Mouse (Mus musculus): Measurements from ENCODE around the gene Tmem212. TPM values are rescaled to one million over a fixed set of nuclear protein-coding genes. Genes with fewer than 3 reads are reported as not detected.

Tmem212 gene
- total RNA-seq, 4 experiments from 2014 or later = not detected

- DNase-seq = no peak
These were observed 2.0 kb upstream of the Tmem212 start for GRCm38 (mm10) chr3:27898178-27898577.

- no peak for DNase-seq
These were observed 9.6 kb downstream of the Tmem212 start for GRCm38 (mm10) chr3:27886578-27886977.

GRCm38 (mm10) chr3:27885585-27885984, 10.6 kb downstream of the Tmem212 start:
- DNase-seq = no peak

GRCm38 (mm10) chr3:27881897-27882835, 14.0 kb downstream of the Tmem212 start:
- no peak for DNase-seq

GRCm38 (mm10) chr3:27878854-27879610, 17.1 kb downstream of the Tmem212 start:
- DNase-seq = no peak

- no peak for DNase-seq
These were observed 22.7 kb downstream of the Tmem212 start for GRCm38 (mm10) chr3:27873268-27874073.

GRCm38 (mm10) chr3:27872429-27872828, 23.7 kb downstream of the Tmem212 start:
- no peak for DNase-seq

- no peak for DNase-seq
These were observed 24.3 kb downstream of the Tmem212 start for GRCm38 (mm10) chr3:27871891-27872290.

GRCm38 (mm10) chr3:27871371-27871770, 24.8 kb downstream of the Tmem212 start:
- no peak for DNase-seq

GRCm38 (mm10) chr3:27868681-27869080, 27.5 kb downstream of the Tmem212 start:
- DNase-seq = no peak

GRCm38 (mm10) chr3:27867731-27868130, 28.4 kb downstream of the Tmem212 start:
- no peak for DNase-seq

GRCm38 (mm10) chr3:27862821-27863740, 33.1 kb downstream of the Tmem212 start:
- DNase-seq = peak; percentile 73

- DNase-seq = peak; percentile 87
These were observed 34.6 kb downstream of the Tmem212 start for GRCm38 (mm10) chr3:27861601-27862000.

GRCm38 (mm10) chr3:27861086-27861485, 35.1 kb downstream of the Tmem212 start:
- no peak for DNase-seq

- no peak for DNase-seq
These were observed 37.0 kb downstream of the Tmem212 start for GRCm38 (mm10) chr3:27859161-27859561.

- no peak for DNase-seq
These were observed 37.6 kb downstream of the Tmem212 start for GRCm38 (mm10) chr3:27858441-27859115.

- DNase-seq = no peak
These were observed 39.9 kb downstream of the Tmem212 start for GRCm38 (mm10) chr3:27856288-27856687.

GRCm38 (mm10) chr3:27854431-27855180, 41.6 kb downstream of the Tmem212 start:
- DNase-seq = no peak

- DNase-seq = no peak
These were observed 52.9 kb downstream of the Tmem212 start for GRCm38 (mm10) chr3:27843266-27843665.

- DNase-seq = no peak
These were observed 53.3 kb downstream of the Tmem212 start for GRCm38 (mm10) chr3:27842856-27843255.
